Mouse (Mus musculus) heart, adult 2 months (tissue): ENCODE results near the gene Rcc2. TPM values are rescaled to one million over a fixed set of nuclear protein-coding genes. Genes with fewer than 3 reads are reported as not detected.

Source experiments
- DNase-seq, 2 experiments: peaks; one replicate each; pipeline ENCODE4 v3.0.0; 2021
- H3K27ac ChIP-seq: fragments of 200-600 bp; 2 replicates; pipeline ENCODE4 v1.8.1; 2022
- H3K27me3 ChIP-seq: fragments of 200-500 bp; 2 replicates; pipeline ENCODE4 v1.6.1; 2012; ENCODE audit warnings: mild to moderate bottlenecking, low read length, inconsistent platforms, mixed read lengths; ENCODE audit not compliant: control insufficient read depth, insufficient read depth
- H3K36me3 ChIP-seq: fragments of 200-500 bp; 2 replicates; pipeline ENCODE4 v1.6.1; 2012; ENCODE audit warnings: low read length, inconsistent platforms; ENCODE audit not compliant: control insufficient read depth, insufficient read depth
- H3K4me1 ChIP-seq: fragments of 200-500 bp; 2 replicates; pipeline ENCODE4 v1.6.1; 2011; ENCODE audit warnings: low read length; ENCODE audit not compliant: control insufficient read depth, insufficient read depth
- H3K4me3 ChIP-seq: fragments of 200-600 bp; 2 replicates; pipeline ENCODE4 v1.8.1; 2022
- H3K79me2 ChIP-seq: fragments of 200-500 bp; replicated peaks from 2 replicates; pipeline ENCODE4 v1.6.1; 2012; ENCODE audit warnings: mild to moderate bottlenecking, inconsistent platforms, low read length, moderate library complexity, mixed read lengths; ENCODE audit not compliant: control insufficient read depth, insufficient read depth
- H3K9ac ChIP-seq: fragments of 200-500 bp; 2 replicates; pipeline ENCODE4 v1.6.1; 2012; ENCODE audit warnings: low read depth, mild to moderate bottlenecking, control low read depth, inconsistent platforms, low read length, mixed read lengths
- CTCF ChIP-seq: fragments of 200-600 bp; IDR thresholded peaks from 2 replicates; pipeline ENCODE4 v1.8.1; 2022; ENCODE audit warnings: antibody characterized with exemption, mild to moderate bottlenecking, moderate library complexity
- EP300 ChIP-seq: fragments of 200-500 bp; IDR thresholded peaks from 2 replicates; pipeline ENCODE4 v1.6.1; 2011; ENCODE audit warnings: low read depth, low read length, control low read depth; ENCODE audit not compliant: insufficient read depth
- POLR2A ChIP-seq: fragments of 200-500 bp; IDR thresholded peaks from 2 replicates; pipeline ENCODE4 v1.6.1; 2011; ENCODE audit warnings: mild to moderate bottlenecking, low read depth, low read length, control low read depth; ENCODE audit not compliant: insufficient read depth
- WGBS: fragments of 180-500 bp; shearing (Covaris S2); methylation state at CpG from one replicate; pipeline ENCODE4 v1.1.7; 2018; 5-methylcytosine and 5-hydroxymethylcytosine counted together
- intact Hi-C: fragments of 180-260 bp; cut with DNase I; formaldehyde crosslinking; loops from one replicate; pipeline ENCODE4 v1.15.1; 2025
- polyA plus RNA-seq: library from polyadenylated mRNA; depleted of rRNA; stranded (reverse); fragments of >200 nt; gene quantifications from 2 replicates; pipeline ENCODE4 v1.2.3, GENCODE M21; 2012
- total RNA-seq, 2 experiments: library from RNA; stranded (reverse); gene quantifications; 2 replicates each; pipeline ENCODE4 v1.2.3; 2021

Gene Rcc2
- total and polyA plus RNA-seq, 3 experiments: 13.7 to 14.2 (median 14.1) TPM

- TF ChIP-seq POLR2A (no peak), CTCF (no peak), EP300 (no peak)
- intact Hi-C loops: loop anchor here (10.0 kb wide), 1 partner anchor 433 kb away; the partner anchor contains the start of gene Fbxo42
- DNase-seq: peak; percentile 42 to 50
- Histone ChIP-seq H3K36me3 (no peaks in the 10 kb centered on the region), H3K4me3 (no peak overlapping the region), H3K4me1 (peaks cover 3% of the 10 kb centered on the region), H3K27ac (no peak overlapping the region), H3K79me2 (no peaks in the 10 kb centered on the region), H3K9ac (no peak overlapping the region), H3K27me3 (no peaks in the 10 kb centered on the region)
- 58% methylated on average over 5 of the region's 5 CpGs for WGBS
Measured at GRCm38 (mm10) chr4:140711360-140711759, 11.0 kb downstream of the Rcc2 start.

- no peak overlapping the region for H3K9ac ChIP-seq
- peak; percentile 92 to 93 for DNase-seq
- no peak overlapping the region for H3K4me3 ChIP-seq
- TF ChIP-seq CTCF (peak; percentile 99), POLR2A (peak; percentile 28; the same call in 1 of the 2 replicates), EP300 (peak; percentile 93)
- peak overlapping the region; percentile 46; the same call in 1 of the 2 replicates for H3K27ac ChIP-seq
- no peaks in the 10 kb centered on the region for H3K27me3 ChIP-seq
- peaks cover 3% of the 10 kb centered on the region for H3K4me1 ChIP-seq
- WGBS: 38% methylated on average over 29 of the region's 29 CpGs
- H3K79me2 ChIP-seq: no peaks in the 10 kb centered on the region
- H3K36me3 ChIP-seq: no peaks in the 10 kb centered on the region
- intact Hi-C loops: loop anchor here (1.0 to 10.0 kb wide), 3 partner anchors 29 to 431 kb away; partner anchors contain the start of gene Fbxo42
Measured at GRCm38 (mm10) chr4:140713480-140714365, 13.4 kb downstream of the Rcc2 start.

- intact Hi-C loops: loop anchor here (1.0 to 10.0 kb wide), 2 partner anchors 35 to 430 kb away; partner anchors contain the start of gene Fbxo42
- Histone ChIP-seq H3K36me3 (no peaks in the 10 kb centered on the region), H3K27me3 (no peaks in the 10 kb centered on the region), H3K79me2 (no peaks in the 10 kb centered on the region), H3K4me3 (no peak overlapping the region), H3K4me1 (peaks cover 3% of the 10 kb centered on the region), H3K27ac (no peak overlapping the region), H3K9ac (no peak overlapping the region)
- DNase-seq: no peak
- no peak for TF ChIP-seq EP300
- TF ChIP-seq CTCF: no peak
- TF ChIP-seq POLR2A: no peak
- 76% methylated on average over 5 of the region's 5 CpGs for WGBS
Measured at GRCm38 (mm10) chr4:140714586-140714985, 14.2 kb downstream of the Rcc2 start.

- TF ChIP-seq CTCF (no peak), POLR2A (no peak), EP300 (no peak)
- DNase-seq: no peak
- 94% methylated on average over 11 of the region's 11 CpGs for WGBS
- Histone ChIP-seq H3K4me3 (no peak overlapping the region), H3K79me2 (no peaks in the 10 kb centered on the region), H3K9ac (no peak overlapping the region), H3K4me1 (peaks cover 3% of the 10 kb centered on the region), H3K27ac (no peak overlapping the region), H3K36me3 (no peaks in the 10 kb centered on the region), H3K27me3 (no peaks in the 10 kb centered on the region)
- intact Hi-C loops: loop anchor here (10.0 kb wide), 1 partner anchor 428 kb away; the partner anchor contains the start of gene Fbxo42
Measured at GRCm38 (mm10) chr4:140716994-140717393, 16.7 kb downstream of the Rcc2 start.

- H3K4me3 ChIP-seq: no peak overlapping the region
- no peak overlapping the region for H3K9ac ChIP-seq
- H3K4me1 ChIP-seq: peaks cover 3% of the 10 kb centered on the region
- no peak for DNase-seq
- intact Hi-C loops: loop anchor here (10.0 kb wide), 1 partner anchor 426 kb away; the partner anchor contains the start of gene Fbxo42
- H3K79me2 ChIP-seq: no peaks in the 10 kb centered on the region
- no peaks in the 10 kb centered on the region for H3K36me3 ChIP-seq
- no peaks in the 10 kb centered on the region for H3K27me3 ChIP-seq
- WGBS: 94% methylated on average over 9 of the region's 9 CpGs
- no peak for TF ChIP-seq POLR2A
- TF ChIP-seq CTCF: no peak
- TF ChIP-seq EP300: no peak
- no peak overlapping the region for H3K27ac ChIP-seq
Measured at GRCm38 (mm10) chr4:140718436-140718835, 18.1 kb downstream of the Rcc2 start.

- Histone ChIP-seq H3K9ac (no peak overlapping the region), H3K4me1 (no peaks in the 10 kb centered on the region), H3K27ac (no peak overlapping the region), H3K4me3 (no peak overlapping the region), H3K36me3 (no peaks in the 10 kb centered on the region), H3K27me3 (no peaks in the 10 kb centered on the region), H3K79me2 (no peaks in the 10 kb centered on the region)
- whole genome bisulfite sequencing: 72% methylated on average over 5 of the region's 5 CpGs
- no peak for DNase-seq
- TF ChIP-seq POLR2A (no peak), EP300 (no peak), CTCF (no peak)
- intact Hi-C loops: loop anchor here (5.0 to 10.0 kb wide), 2 partner anchors 237 to 305 kb away; no protein-coding TSS in a partner anchor
Measured at GRCm38 (mm10) chr4:140720091-140720490, 19.8 kb downstream of the Rcc2 start.
